Mouse (Mus musculus) Patski (cell line): Measurements from ENCODE around the gene Ciapin1. TPM values are rescaled to one million over a fixed set of nuclear protein-coding genes. Genes with fewer than 3 reads are reported as not detected.

Source experiments
- ATAC-seq: fragments of 100-300 bp; one replicate; pipeline ENCODE4 v1.8.0; 2021
- CTCF ChIA-PET: fragments of 350-600 bp; sonication (Branson Sonifier 250); formaldehyde crosslinking; loops from one replicate; lab custom pipeline; 2022; ENCODE audit warnings: inconsistent platforms; lab: Charles Lee
- POLR2A ChIA-PET: fragments of 350-600 bp; sonication (Branson Sonifier 250); formaldehyde crosslinking; loops from one replicate; lab custom pipeline; 2022; ENCODE audit warnings: antibody characterized with exemption, inconsistent platforms; lab: Charles Lee
- DNase-seq: peaks from one replicate; pipeline ENCODE4 v3.0.0-alpha.2; 2011; ENCODE audit warnings: low read depth, low spot score
- H3K27me3 ChIP-seq: fragments of 371-371 bp; one replicate; pipeline ENCODE4 v1.5.1; 2021
- CTCF ChIP-seq: fragments of 100-300 bp; IDR thresholded peaks from one replicate; pipeline ENCODE4 v1.5.1; 2021
- in situ Hi-C: fragments of 300-500 bp; cut with MboI; formaldehyde crosslinking; loops from 3 replicates; pipeline ENCODE4 v1.11.1; 2018; ENCODE audit warnings: low pct_unique_long_range_greater_than_20kb, mixed read lengths
- polyA plus RNA-seq: library from polyadenylated mRNA; unstranded; gene quantifications from one replicate; pipeline ENCODE4 v1.2.3, GENCODE M21; 2021

Gene Ciapin1
- polyA plus RNA-seq, 1 experiment from 2014 or later, result 128 TPM

DNA sequence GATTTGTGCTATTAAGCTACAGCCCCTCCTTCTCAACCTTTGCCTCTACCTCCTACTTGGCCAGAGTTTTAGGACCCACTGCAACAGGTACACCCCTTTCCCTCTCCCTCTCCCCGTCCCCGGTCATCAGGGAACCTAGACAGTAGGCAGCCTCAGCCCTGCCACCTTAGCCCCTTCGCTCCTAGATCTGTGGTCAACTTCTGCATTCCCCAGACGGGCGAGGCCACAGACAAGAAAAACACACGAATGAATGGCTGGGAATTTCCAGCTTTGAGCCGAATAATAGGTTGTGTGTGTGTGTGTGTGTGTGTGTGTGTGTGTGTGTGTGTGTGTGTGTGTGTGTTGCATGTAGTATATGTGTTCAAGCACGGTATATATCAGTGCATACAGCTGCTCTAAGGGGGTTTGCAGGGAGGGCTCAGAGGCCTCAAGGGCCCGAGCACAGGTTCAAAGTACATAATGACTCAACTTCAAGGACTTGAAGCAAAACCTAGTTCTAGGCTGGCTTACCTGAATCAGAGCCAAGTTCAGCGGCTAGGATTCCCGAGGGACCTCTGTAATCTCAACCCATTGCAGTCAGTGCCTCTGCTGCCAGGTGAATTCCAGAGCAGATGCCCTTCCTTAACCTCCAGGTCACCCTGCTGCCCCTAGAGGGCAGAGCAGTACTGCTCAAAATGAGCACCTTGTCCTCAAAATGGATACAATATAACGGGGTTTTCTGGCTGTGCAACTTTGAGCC lies 52.7 kb downstream of the Ciapin1 start:
- peak; percentile 56 for DNase-seq
- no peaks in the 10 kb centered on the region for H3K27me3 ChIP-seq
- in situ Hi-C loops, result loop anchor here (10.0 kb wide), 1 partner anchor 81 kb away; no protein-coding TSS in a partner anchor
- POLR2A ChIA-PET, result interaction anchor here (1.7 kb wide), 1 partner anchor 13 kb away, joined by 8 read pairs; the partner anchor contains the start of gene Cx3cl1
- no peak for ATAC-seq
- CTCF ChIA-PET, result interaction anchor here (1.2 to 2.9 kb wide), 4 partner anchors 12 to 37 kb away, joined by 3 to 12 read pairs (median 6); partner anchors contain the start of gene Cx3cl1
- TF ChIP-seq CTCF, result no peak

DNA sequence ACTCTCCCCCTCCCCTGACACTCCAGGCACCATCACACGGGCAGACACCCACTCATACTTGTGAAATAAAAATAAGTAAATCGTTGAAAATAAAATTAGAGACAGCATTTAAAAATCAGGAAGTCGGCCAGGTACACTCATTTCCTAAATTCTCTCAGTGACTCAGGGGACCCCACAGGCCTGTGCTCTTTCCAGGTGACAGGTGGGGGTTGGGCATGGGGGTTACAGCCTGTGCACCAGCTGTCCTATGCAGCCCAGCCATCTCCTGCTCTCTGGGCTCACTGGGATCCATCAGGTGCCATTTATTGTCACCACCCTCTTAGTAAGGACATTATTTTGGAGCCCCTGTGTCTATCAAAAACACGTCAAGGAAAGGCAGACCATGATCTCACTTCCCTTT lies 54.3 kb downstream of the Ciapin1 start:
- no peak for TF ChIP-seq CTCF
- DNase-seq, result no peak
- no peak for ATAC-seq
- H3K27me3 ChIP-seq, result no peaks in the 10 kb centered on the region
- in situ Hi-C loops, result loop anchor here (10.0 kb wide), 1 partner anchor 79 kb away; no protein-coding TSS in a partner anchor
- ChIA-PET POLR2A (interaction anchor here (1.7 kb wide), 1 partner anchor 11 kb away, joined by 8 read pairs; the partner anchor contains the start of gene Cx3cl1), CTCF (interaction anchor here (2.9 kb wide), 1 partner anchor 11 kb away, joined by 12 read pairs; the partner anchor contains the start of gene Cx3cl1)

- no peak for DNase-seq
- peak; percentile 37 for ATAC-seq
- no peaks in the 10 kb centered on the region for H3K27me3 ChIP-seq
- ChIA-PET CTCF (interaction anchor here (1.4 kb wide), 1 partner anchor 9 kb away, joined by 3 read pairs; no protein-coding TSS in a partner anchor), POLR2A (interaction anchor here (1.0 kb wide), 2 partner anchors 9 to 11 kb away, joined by 3 read pairs; partner anchors contain the start of gene Cx3cl1)
- in situ Hi-C loops, result loop anchor here (10.0 kb wide), 1 partner anchor 77 kb away; no protein-coding TSS in a partner anchor
- no peak for TF ChIP-seq CTCF
These were observed 56.3 kb downstream of the Ciapin1 start for GRCm38 (mm10) chr8:94781838-94782235.

- DNase-seq (no peak), ATAC-seq (no peak)
- CTCF ChIA-PET, result interaction anchor here (1.4 kb wide), 1 partner anchor 9 kb away, joined by 3 read pairs; no protein-coding TSS in a partner anchor
- POLR2A ChIA-PET, result interaction anchor here (1.0 kb wide), 2 partner anchors 9 to 10 kb away, joined by 3 read pairs; partner anchors contain the start of gene Cx3cl1
- in situ Hi-C loops, result loop anchor here (10.0 kb wide), 1 partner anchor 76 kb away; no protein-coding TSS in a partner anchor
- no peaks in the 10 kb centered on the region for H3K27me3 ChIP-seq
- no peak for TF ChIP-seq CTCF
These were observed 56.9 kb downstream of the Ciapin1 start for GRCm38 (mm10) chr8:94781155-94781837.

- in situ Hi-C loops, result loop anchor here (10.0 kb wide), 1 partner anchor 76 kb away; no protein-coding TSS in a partner anchor
- CTCF ChIA-PET, result interaction anchor here (1.4 kb wide), 1 partner anchor 8 kb away, joined by 3 read pairs; no protein-coding TSS in a partner anchor
- TF ChIP-seq CTCF, result no peak
- no peak for ATAC-seq
- POLR2A ChIA-PET, result interaction anchor here (1.0 kb wide), 1 partner anchor 10 kb away, joined by 3 read pairs; the partner anchor contains the start of gene Cx3cl1
- H3K27me3 ChIP-seq, result no peaks in the 10 kb centered on the region
- no peak for DNase-seq
These were observed 57.5 kb downstream of the Ciapin1 start for GRCm38 (mm10) chr8:94780491-94781154.

DNA sequence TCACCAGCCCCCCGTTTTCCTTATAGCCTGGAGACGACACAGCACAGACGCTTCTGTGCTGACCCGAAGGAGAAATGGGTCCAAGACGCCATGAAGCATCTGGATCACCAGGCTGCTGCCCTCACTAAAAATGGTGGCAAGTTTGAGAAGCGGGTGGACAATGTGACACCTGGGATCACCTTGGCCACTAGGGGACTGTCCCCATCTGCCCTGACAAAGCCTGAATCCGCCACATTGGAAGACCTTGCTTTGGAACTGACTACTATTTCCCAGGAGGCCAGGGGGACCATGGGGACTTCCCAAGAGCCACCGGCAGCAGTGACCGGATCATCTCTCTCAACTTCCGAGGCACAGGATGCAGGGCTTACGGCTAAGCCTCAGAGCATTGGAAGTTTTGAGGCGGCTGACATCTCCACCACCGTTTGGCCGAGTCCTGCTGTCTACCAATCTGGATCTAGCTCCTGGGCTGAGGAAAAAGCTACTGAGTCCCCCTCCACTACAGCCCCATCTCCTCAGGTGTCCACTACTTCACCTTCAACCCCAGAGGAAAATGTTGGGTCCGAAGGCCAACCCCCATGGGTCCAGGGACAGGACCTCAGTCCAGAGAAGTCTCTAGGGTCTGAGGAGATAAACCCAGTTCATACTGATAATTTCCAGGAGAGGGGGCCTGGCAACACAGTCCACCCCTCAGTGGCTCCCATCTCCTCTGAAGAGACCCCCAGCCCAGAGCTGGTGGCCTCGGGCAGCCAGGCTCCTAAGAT lies 58.4 kb downstream of the Ciapin1 start:
- H3K27me3 ChIP-seq, result no peaks in the 10 kb centered on the region
- TF ChIP-seq CTCF, result no peak
- ChIA-PET CTCF (no interaction called here), POLR2A (no interaction called here)
- DNase-seq (no peak), ATAC-seq (no peak)
- in situ Hi-C loops, result loop anchor here (10.0 kb wide), 1 partner anchor 75 kb away; no protein-coding TSS in a partner anchor

DNA sequence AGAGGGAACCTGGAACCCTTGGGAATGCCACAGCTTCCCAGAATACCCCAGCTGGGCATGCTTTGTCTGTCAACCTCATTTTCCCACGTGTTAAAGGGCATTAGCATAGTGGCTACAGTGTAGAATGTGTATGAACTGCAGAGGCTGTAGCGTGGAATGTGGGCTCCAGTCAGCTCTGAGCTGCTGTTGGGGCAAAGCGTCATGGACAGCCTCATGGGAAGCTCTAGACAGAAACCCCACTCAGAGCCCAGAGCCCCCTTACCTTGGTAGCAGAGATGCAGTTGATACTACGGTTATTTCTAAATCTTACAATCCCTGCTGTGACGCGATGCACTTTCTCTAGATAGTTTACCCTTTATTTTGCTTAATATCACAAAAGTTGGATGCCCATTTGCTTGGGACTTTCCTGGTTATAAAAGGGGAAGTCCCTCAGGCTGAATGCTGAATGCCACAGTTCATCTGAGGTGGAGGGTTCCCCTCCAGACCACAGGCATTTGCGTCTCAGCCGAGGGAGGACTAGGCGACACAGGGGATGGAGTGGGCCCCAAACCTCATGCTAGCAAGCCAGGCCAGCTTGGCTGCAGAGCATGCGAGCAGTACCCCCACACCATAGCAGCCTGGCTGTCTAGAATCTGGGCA lies 59.1 kb downstream of the Ciapin1 start:
- in situ Hi-C loops, result no loop called here
- ATAC-seq (no peak), DNase-seq (no peak)
- CTCF ChIA-PET, result no interaction called here
- POLR2A ChIA-PET, result interaction anchor here (1.0 kb wide), 1 partner anchor 15 kb away, joined by 3 read pairs; no protein-coding TSS in a partner anchor
- no peak for TF ChIP-seq CTCF
- no peaks in the 10 kb centered on the region for H3K27me3 ChIP-seq

DNA sequence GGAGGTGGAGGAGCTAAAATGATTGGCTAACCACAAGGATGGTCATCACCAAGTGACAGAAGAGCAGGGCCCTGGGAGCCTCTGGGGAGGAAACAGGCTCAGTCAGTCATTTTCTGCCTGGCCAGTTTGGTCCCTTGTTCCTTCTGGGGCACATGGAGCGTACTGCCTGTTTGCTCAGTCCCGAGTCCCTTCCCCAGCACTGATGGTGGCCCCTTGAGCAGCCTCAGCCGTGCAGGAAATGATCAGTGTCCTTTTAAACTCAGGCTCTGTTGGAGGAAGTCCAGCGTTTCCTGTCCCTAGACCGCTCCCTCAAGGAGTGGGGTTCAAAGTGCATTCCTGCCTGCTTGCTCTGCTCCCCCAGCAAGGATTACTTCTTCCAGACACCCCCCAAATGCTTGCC lies 59.7 kb downstream of the Ciapin1 start:
- ChIA-PET CTCF (interaction anchor here (1.4 kb wide), 1 partner anchor 25 kb away, joined by 3 read pairs; no protein-coding TSS in a partner anchor), POLR2A (interaction anchor here (1.0 kb wide), 1 partner anchor 15 kb away, joined by 3 read pairs; no protein-coding TSS in a partner anchor)
- no peaks in the 10 kb centered on the region for H3K27me3 ChIP-seq
- ATAC-seq (no peak), DNase-seq (no peak)
- in situ Hi-C loops, result no loop called here
- no peak for TF ChIP-seq CTCF
